Mouse (Mus musculus) heart, embryonic 16.5 days (tissue): ENCODE data around the gene Trim28. TPM values are rescaled to one million over a fixed set of nuclear protein-coding genes. Genes with fewer than 3 reads are reported as not detected.

ENCODE experiments used
- ATAC-seq: fragments of 200-750 bp; cut with Nextera tagmentation; replicated peaks from 2 replicates; pipeline ENCODE4 v1.8.0; 2017; ENCODE audit warnings: moderate number of reproducible peaks; ENCODE audit not compliant: insufficient read depth, low FRiP score; ENCODE audit errors: extremely low read depth
- H3K27ac ChIP-seq: fragments of 300-500 bp; sonication (generic); 2 replicates; pipeline ENCODE4 v1.5.1; 2014; ENCODE audit warnings: mild to moderate bottlenecking, low read length, control low read depth, moderate library complexity
- H3K27me3 ChIP-seq: fragments of 300-500 bp; sonication (generic); 2 replicates; pipeline ENCODE4 v1.6.1; 2014; ENCODE audit warnings: low read length, mixed read lengths; ENCODE audit not compliant: control insufficient read depth, insufficient read depth
- H3K36me3 ChIP-seq: fragments of 300-500 bp; sonication (generic); 2 replicates; pipeline ENCODE4 v1.6.1; 2014; ENCODE audit not compliant: control insufficient read depth, insufficient read depth
- H3K4me1 ChIP-seq: fragments of 300-500 bp; sonication (generic); 2 replicates; pipeline ENCODE4 v1.6.1; 2014; ENCODE audit warnings: low read length, mixed read lengths; ENCODE audit not compliant: control insufficient read depth, insufficient read depth
- H3K4me2 ChIP-seq: fragments of 300-500 bp; sonication (generic); 2 replicates; pipeline ENCODE4 v1.6.1; 2014; ENCODE audit warnings: low read depth, mild to moderate bottlenecking, control low read depth, low read length
- H3K4me3 ChIP-seq: fragments of 300-500 bp; sonication (generic); 2 replicates; pipeline ENCODE4 v1.5.1; 2014; ENCODE audit warnings: mild to moderate bottlenecking, control low read depth, low read length
- H3K9ac ChIP-seq: fragments of 300-500 bp; sonication (generic); 2 replicates; pipeline ENCODE4 v1.6.1; 2014; ENCODE audit warnings: low read length, control low read depth
- H3K9me3 ChIP-seq: fragments of 300-500 bp; sonication (generic); replicated peaks from 2 replicates; pipeline ENCODE4 v1.6.1; 2016; ENCODE audit warnings: low read length; ENCODE audit not compliant: control insufficient read depth
- WGBS: fragments of 180-500 bp; shearing (Covaris S2); extraction: QIAGEN DNeasy Blood & Tissue Kit; methylation state at CpG from one replicate; pipeline ENCODE4 v1.1.7; 2014; 5-methylcytosine and 5-hydroxymethylcytosine counted together
- polyA plus RNA-seq: library from polyadenylated mRNA; unstranded; fragments of >200 nt; fragmentation: Nextera tagmentation; extraction: Ambion mirVana; gene quantifications from 2 replicates; pipeline ENCODE4 v1.2.1, GENCODE M21; 2015

Gene Trim28
- polyA plus RNA-seq, 1 experiment from 2014 or later = 123 TPM

DNA sequence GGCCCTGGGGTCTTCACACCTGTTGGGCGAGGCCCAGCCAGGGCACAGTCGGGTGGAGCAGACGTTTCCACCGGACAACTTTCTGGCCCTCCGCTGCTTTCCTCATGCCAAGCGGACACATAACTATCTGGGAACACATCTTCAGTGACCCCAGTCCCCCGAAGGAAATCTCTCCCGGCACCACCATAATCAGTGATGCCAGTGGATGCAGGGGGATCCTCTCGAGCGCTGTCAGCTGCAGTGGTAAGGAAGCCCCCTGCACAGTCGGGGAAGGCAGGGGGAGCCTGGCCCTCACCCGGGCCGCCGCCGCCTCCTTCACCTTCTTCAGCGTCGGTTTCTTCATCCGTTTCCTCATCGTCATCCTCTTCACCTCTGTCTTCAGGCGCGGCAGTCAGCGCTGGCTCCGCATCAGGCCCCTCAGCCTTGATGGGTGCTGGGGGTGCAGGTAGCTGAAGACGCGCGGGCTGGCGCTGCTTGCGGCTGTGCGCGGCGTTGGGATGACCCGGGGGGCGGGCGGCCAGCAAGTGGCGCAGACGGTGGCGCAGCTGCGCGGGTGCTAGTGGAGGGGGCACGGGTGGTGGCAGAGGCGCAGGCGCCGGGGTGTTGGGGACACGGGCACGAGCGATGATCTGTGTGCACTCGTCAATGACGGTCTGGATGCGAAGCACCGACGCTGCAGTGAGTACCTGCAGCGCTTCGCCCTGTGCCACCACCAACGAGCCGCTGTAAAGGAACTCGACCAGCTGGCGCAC, 8.6 kb downstream of the Trim28 start:
- H3K27me3 ChIP-seq = no peaks in the 10 kb centered on the region
- WGBS = 49% methylated on average over 57 of the region's 57 CpGs
- no peak overlapping the region for H3K9ac ChIP-seq
- no peak overlapping the region for H3K4me3 ChIP-seq
- H3K4me2 ChIP-seq = no peak overlapping the region
- peaks cover 19% of the 10 kb centered on the region for H3K4me1 ChIP-seq
- H3K36me3 ChIP-seq = peaks cover 29% of the 10 kb centered on the region
- no peak overlapping the region for H3K27ac ChIP-seq
- no peaks in the 10 kb centered on the region for H3K9me3 ChIP-seq
- ATAC-seq = no peak

DNA sequence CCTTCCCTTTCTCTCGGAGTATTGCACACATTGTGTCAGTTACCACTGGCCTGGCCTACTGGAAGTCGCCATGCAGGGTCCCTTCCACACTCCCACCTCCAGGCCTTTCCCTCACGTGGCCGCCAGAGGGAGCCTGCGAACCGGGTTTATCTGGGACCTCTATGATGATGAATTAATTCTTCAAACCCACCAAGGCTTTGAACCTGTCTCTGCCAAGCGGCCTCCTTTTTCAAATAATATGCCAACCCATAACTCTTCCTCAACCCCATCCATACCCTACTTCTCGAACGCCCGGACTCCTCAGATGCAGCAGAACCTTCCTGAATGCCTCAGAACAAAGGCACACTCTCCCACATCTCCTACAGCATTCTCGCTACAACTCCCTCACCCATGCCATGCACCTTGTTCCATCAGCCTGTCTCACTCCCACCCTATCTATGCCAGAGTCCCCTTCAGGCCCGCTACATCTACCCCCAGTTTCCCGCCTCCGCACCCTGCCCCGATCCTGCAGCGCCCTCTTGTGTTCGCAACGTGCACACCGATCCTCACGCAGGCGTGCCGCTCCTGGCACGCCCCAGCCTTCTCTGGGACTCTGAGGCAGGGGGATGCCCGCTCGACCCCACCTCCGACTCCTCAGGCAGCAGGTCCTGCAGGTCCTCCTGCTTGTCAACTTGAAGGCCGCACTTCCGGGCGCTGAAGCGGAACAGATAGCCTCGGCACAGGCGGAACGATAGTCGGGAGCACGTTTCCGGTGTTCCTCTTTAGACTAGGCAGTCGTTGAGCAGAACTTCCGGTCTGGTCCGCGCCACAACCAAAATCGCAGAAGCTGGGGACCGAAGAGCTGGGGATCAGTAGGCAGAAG, 10.5 kb downstream of the Trim28 start:
- Histone ChIP-seq H3K9ac (peak overlapping the region; percentile 94), H3K4me3 (peak overlapping the region; percentile 88), H3K4me1 (peaks cover 19% of the 10 kb centered on the region), H3K36me3 (peaks cover 29% of the 10 kb centered on the region), H3K27me3 (no peaks in the 10 kb centered on the region), H3K27ac (peak overlapping the region; percentile 97), H3K9me3 (no peaks in the 10 kb centered on the region), H3K4me2 (peak overlapping the region; percentile 96)
- under 1% methylated on average over 42 of the region's 42 CpGs for WGBS
- peak; percentile 88 for ATAC-seq

DNA sequence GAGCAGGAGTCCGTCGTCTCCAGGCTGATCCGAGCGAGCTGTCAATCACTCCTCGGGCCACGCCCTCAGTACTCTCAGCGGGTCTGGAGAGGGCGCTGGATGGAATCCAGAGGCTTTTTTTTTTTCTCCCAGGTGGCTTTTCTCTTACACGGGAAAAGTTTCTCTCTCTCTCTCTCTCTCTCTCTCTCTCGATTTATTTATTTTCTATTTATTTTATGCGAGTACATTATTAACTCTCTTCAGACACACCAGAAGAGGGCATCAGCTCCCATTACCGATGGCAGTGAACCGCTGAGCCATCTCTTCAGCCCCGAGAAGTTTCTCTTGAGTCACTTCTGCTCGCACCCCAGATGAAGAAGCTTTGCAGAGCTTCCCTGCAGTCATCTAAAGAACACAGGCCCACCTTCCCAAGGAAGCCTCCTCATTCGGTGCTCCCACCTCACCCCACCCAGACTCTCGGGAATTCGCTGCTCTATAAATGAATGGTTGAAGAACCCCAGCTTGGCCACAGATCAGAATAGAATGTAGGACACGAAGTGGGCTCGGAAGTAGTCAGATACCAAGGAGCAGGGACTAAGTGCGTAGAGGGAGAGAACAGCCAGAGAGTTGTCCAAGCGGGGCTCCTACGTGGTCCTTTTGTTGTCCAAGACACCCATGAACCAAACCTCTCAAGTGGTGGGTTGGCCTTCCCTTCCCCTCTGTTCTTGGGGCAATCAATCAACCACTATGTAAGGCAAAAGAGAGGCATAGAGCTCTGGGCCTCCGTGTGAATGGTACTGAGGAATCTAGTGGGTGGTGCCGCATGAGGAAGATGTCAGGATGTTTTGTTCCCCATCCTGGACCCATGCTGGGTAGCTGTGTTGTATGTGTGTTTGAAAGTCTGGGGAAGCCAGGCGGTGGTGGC, 11.3 kb downstream of the Trim28 start, which contains the start of gene Zbtb45:
Gene Zbtb45 (minus strand): TSS at position 30 of the 904 bp plus-strand sequence.
- Histone ChIP-seq H3K36me3 (peaks cover 25% of the 10 kb centered on the region), H3K27me3 (no peaks in the 10 kb centered on the region), H3K4me1 (peaks cover 19% of the 10 kb centered on the region), H3K4me3 (peak within 1 kb of the TSS; percentile 88), H3K27ac (peak within 1 kb of the TSS; percentile 97), H3K9me3 (no peaks in the 10 kb centered on the region), H3K9ac (peak within 1 kb of the TSS; percentile 94), H3K4me2 (peak within 1 kb of the TSS; percentile 96)
- 15% methylated on average over 26 of the region's 26 CpGs for WGBS
- no peak for ATAC-seq

DNA sequence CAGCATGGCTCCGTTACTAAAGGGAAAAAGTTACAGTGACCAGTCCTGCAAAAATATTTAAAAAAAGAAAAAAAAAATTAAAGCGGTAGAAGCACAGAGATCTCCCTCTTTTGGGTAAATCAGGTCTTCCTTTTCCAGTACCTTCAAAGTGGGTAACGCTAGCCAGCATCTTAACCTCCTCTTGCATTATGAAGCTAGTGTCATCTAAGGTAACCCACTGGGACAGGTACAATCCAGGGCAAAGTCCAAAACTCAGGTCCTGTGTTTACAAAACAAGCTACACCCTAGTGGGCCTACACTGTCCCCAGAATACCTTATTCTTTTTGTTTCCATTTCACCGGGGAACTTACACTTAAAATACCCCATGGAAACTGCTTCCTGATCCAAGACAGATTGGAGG, 14.8 kb downstream of the Trim28 start:
- Histone ChIP-seq H3K27ac (no peak overlapping the region), H3K4me3 (no peak overlapping the region), H3K9ac (no peak overlapping the region), H3K36me3 (no peaks in the 10 kb centered on the region), H3K27me3 (no peaks in the 10 kb centered on the region), H3K9me3 (no peaks in the 10 kb centered on the region), H3K4me2 (no peak overlapping the region), H3K4me1 (peaks cover 10% of the 10 kb centered on the region)
- no peak for ATAC-seq
- 56% methylated on average over 4 of the region's 4 CpGs for WGBS

DNA sequence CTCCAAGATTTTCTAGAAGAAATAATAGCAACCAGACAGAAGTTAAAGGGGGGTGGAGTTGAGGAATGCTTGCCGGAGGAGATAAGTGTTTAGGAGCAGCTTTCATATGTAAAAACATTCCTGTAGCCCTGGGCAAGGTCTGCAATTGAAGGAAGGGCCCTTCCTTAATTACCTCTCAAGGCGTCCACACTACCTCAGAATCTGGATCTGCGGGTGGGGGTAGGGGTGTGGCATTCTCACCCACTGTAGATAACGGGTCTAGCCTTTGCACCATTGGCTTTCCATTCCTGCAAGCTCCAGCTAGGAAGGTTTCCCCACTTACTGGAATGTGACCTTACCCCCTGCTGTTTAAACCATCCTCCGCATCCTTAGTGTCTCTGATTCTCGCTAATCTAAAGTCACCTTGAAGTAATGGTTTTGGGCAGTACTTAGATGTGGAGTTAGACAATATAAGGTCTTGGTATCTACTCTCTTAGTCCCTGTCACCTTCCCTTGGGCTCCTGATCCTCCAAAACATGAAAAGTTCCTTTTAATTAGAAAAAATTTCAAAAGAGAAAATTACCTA, 15.4 kb downstream of the Trim28 start:
- no peak for ATAC-seq
- Histone ChIP-seq H3K27ac (no peak overlapping the region), H3K9ac (no peak overlapping the region), H3K27me3 (no peaks in the 10 kb centered on the region), H3K4me3 (no peak overlapping the region), H3K36me3 (no peaks in the 10 kb centered on the region), H3K4me1 (peaks cover 6% of the 10 kb centered on the region), H3K4me2 (no peak overlapping the region), H3K9me3 (no peaks in the 10 kb centered on the region)
- WGBS = 33% methylated on average over 6 of the region's 6 CpGs

DNA sequence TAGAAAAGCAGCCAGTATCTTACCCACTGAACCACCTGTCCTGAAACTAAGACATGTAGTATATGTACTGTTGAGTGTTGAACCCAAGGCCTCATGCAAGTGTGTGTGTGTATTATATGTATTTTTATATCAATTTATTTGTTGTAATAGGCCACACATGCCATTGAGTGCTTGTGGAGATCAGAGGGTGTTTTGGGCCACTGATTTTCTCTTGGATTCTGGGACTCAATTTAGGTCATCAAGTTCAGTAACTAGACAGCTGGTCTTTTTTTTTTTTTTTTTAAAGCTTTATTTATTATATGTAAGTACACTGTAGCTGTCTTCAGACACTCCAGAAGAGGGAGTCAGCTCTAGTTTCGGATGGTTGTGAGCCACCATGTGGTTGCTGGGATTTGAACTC, 16.3 kb downstream of the Trim28 start:
- no peak for ATAC-seq
- H3K4me3 ChIP-seq = no peak overlapping the region
- no peaks in the 10 kb centered on the region for H3K27me3 ChIP-seq
- H3K9me3 ChIP-seq = no peaks in the 10 kb centered on the region
- H3K36me3 ChIP-seq = no peaks in the 10 kb centered on the region
- 78% methylated on average over 1 of the region's 1 CpGs for WGBS
- H3K4me1 ChIP-seq = peaks cover 5% of the 10 kb centered on the region
- no peak overlapping the region for H3K9ac ChIP-seq
- H3K27ac ChIP-seq = no peak overlapping the region
- no peak overlapping the region for H3K4me2 ChIP-seq

DNA sequence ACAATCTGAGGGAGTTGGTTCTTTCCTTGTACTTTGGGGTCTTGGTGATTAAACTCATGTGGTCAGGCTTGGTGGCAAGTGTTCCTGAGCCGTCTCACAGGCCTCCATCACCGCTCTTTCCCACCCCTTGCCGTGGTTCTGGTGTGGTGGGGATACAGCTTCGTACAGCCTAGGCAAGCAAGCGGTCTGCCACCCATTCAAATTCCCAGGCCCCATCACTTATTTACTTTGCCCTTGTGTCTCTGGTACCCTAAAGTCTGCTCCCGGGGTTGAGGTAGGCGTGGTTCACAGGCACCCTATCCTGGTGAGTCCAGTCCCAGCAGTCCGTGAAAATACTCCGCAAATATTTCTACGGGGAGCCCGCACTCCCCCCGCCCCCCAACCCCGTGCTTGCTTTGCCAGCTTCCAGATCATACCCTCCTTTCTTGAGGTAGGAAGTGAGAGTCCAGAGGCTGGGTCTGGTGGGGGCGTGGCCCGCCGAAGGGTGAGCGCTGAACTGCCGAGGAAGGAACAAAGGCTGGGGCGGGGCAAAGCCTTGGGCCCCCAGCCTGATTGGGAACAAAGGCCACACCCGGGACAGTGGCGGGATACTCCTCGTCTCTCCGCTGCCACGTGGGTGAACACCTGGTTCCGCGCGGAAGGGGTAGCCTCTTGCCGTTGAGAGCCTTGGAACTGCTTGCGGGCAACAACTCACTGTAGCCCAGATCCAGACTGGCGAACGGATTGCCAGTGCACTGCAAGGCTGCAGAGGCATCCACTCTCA, 24.0 kb downstream of the Trim28 start:
- 5% methylated on average over 31 of the region's 31 CpGs for WGBS
- Histone ChIP-seq H3K27ac (peak overlapping the region; percentile 99), H3K4me3 (peak overlapping the region; percentile 79), H3K4me2 (peak overlapping the region; percentile 85), H3K9ac (peak overlapping the region; percentile 84), H3K36me3 (peaks cover 17% of the 10 kb centered on the region), H3K4me1 (peaks cover 18% of the 10 kb centered on the region), H3K9me3 (no peaks in the 10 kb centered on the region), H3K27me3 (no peaks in the 10 kb centered on the region)
- ATAC-seq = peak; percentile 50
